Mouse (Mus musculus) heart, postnatal 10 days (tissue): ENCODE measurements around the gene Plrg1. TPM values are rescaled to one million over a fixed set of nuclear protein-coding genes. Genes with fewer than 3 reads are reported as not detected.

ENCODE experiments used
- DNase-seq, 2 experiments: peaks; one replicate each; pipeline ENCODE4 v3.0.0; 2021
- intact Hi-C: fragments of 180-260 bp; cut with DNase I; formaldehyde crosslinking; loops from one replicate; pipeline ENCODE4 v1.15.1; 2025
- total RNA-seq, 2 experiments: library from RNA; stranded (reverse); gene quantifications; 2 replicates each; pipeline ENCODE4 v1.2.3; 2021

Gene Plrg1
- 10 to 100 TPM; 32.2 to 32.6 TPM for total RNA-seq

DNA sequence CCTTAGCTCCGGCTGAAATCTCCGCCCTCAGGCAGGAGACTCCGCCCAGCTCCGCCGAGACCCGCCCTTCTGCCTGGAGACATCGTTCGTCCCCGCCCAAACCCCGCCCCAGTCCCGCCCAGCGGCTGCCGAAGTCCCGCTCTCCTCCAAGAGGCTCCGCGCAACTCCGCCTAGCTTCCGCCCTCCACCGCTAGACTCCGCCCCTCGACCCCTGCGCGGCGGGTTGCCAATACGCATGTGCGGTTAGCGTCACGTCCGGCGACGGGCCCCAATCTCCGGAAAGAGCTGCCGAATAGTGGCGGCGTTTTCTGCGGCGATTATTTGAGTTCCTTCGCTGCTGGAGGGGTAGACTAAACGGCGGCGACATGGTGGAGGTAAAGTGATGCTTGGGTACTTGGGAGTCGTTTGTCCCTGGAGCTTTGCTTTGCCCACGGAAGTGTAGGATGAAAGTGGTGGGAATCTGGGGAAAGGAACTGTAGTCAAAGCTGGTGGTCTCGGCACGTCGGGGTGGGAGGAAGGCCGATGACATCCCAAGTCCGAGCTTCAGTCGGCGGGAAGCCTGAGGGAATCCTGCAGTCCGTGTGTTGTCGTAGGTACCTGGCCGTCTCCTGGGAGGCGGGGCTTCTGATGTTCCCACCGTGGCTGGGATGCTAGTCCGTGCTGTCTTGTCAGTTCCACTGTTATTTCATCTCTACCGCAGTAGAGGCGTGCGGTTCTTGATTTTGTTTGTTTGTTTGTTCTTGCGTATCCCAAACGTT, at the start of gene Plrg1:
TSS of gene Plrg1 (plus strand) at position 242 of the 758 bp plus-strand sequence.
- intact Hi-C loops = no loop called here

DNA sequence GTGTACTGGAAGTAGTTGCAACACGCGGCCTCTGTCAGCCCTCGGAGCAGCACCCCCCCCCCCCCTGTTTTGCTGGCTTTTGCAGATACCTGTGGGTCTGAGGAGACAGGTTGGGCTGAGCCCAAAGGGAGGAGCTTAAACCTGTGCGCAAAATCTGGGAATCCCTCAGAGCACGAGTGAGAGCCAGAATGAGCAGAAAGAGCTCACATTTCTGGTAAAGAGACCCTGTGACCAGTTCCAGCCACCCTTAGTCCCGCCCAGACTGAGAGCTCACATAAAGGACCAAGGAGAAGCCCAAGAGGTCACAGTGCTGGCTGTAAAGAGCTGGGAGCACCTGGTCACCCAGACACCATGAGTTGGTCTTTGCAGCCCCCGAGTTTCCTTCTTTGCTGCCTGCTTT, 47.8 kb upstream of the Plrg1 start, which contains the start of gene Fgg:
TSS of gene Fgg (plus strand) at position 168 of the 400 bp plus-strand sequence.
- intact Hi-C loops = no loop called here
- DNase-seq = no peak

More for the DNA sequence above, at the start of gene Plrg1:
- DNase-seq = peak; percentile 99 to 100

DNA sequence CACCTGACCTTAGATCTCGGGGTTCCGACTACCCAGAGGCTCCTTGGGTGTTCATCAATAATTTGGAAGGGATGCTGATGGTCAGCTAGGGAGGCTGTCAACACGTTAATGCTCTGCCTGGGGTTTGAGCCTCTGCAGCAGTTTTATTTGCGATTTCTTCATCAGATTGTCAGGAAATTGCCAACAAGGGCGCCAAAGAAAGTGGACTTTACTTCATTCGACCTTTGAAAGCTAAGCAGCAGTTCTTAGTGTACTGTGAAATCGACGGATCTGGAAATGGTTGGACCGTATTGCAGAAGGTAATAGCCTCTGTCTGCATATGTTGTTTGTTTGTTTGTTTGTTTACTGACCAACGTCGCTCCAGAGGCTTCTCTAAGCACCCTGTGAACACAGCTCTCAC, 45.0 kb upstream of the Plrg1 start:
- no peak for DNase-seq
- intact Hi-C loops = no loop called here

DNA sequence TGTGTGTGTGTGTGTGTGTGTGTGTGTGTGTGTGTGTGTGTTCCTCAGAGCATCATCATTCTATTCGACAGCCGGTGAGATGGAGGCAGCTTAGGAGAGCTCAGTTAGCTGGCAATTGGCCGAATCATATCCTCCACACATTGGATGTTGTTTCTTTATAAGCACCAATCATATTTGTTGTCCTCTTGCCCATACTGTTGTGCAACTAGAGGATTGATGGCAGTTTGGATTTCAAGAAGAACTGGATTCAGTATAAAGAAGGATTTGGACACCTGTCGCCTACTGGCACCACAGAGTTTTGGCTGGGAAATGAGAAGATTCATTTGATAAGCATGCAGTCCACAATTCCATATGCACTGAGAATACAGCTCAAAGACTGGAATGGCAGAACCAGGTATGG, 44.2 kb upstream of the Plrg1 start:
- no peak for DNase-seq
- intact Hi-C loops = no loop called here

DNA sequence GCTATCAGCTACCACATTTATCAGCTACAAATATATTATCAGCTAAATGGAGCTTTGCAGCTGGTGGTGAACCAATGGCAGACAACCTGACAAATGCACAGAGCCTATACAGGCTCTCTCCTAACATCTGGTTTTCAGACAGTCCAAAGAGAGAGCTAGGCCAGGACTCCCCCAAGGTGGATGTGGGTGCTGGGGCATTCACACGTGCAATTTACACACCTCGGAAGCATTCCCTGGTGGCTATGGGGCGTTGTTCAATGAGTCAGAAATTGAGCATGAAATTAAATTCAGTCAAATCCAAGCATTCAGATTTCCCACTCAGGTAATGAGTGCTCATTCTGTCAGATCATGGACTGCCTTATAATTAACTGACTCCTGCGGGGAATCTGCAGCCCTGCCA, 43.8 kb upstream of the Plrg1 start:
- DNase-seq = no peak
- intact Hi-C loops = no loop called here

DNA sequence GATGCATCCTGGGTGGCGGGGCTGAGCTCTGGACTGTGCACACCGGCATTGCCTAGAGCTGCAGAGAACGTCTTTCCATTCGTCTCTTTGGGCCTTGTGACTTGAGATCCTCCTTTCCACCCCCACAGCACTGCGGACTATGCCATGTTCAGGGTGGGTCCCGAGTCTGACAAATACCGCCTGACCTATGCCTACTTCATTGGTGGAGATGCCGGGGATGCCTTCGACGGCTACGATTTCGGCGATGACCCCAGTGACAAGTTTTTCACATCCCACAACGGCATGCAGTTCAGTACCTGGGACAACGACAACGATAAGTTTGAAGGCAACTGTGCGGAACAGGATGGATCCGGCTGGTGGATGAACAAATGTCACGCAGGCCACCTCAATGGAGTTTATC, 42.7 kb upstream of the Plrg1 start:
- intact Hi-C loops = no loop called here
- DNase-seq = no peak

DNA sequence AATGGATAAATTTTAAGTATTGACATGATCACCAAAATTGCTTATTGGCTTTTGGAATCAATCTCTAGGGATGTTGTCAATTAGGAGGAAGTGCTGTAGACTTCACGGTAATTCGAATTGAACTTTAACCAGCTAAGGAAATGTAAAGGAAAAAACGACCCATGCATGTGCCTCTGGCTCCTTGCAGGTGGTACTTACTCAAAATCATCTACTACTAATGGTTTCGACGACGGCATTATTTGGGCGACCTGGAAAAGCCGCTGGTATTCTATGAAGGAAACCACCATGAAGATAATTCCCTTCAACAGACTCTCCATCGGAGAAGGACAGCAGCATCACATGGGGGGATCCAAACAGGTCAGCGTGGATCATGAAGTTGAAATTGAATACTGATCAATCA, 41.4 kb upstream of the Plrg1 start:
- no peak for DNase-seq
- intact Hi-C loops = no loop called here

DNA sequence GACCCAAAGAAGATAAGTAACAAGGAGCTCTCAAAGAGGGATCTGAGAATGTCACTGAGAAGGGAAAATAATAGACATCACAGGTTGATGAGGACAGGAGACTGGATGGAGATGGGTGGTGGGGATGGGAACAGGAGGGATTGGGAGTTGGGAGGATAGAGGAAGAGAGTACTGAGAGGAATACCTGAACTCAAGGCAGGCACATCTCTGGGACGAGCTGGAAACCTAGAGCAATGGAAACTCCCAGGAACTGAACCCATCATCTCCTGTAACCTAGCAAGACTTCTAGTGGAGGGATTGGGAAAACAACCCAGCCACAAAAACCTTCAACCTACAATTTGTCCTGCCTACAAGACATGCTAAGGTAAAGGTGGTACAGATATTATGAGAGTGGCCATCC, 39.1 kb upstream of the Plrg1 start:
- intact Hi-C loops = no loop called here
- DNase-seq = no peak

DNA sequence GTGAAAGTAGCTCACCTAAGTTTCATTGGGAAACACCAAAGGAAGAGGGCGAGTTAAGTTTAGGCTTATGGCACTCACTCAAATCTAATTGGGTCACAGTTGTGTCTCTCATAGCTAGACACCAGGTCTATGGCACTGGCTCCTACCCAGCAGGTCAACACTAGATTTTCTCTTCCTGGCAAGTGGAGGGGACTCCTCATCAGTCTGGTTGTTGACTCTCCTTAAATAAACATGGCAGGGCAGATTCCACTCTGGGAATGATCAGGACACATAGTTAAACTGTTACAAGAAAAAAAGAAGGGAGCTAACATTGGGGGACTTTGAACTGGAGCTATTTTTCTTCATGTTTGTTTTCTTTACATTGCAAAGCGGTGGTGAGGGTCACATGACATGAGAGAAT, 34.9 kb upstream of the Plrg1 start:
- DNase-seq = no peak

DNA sequence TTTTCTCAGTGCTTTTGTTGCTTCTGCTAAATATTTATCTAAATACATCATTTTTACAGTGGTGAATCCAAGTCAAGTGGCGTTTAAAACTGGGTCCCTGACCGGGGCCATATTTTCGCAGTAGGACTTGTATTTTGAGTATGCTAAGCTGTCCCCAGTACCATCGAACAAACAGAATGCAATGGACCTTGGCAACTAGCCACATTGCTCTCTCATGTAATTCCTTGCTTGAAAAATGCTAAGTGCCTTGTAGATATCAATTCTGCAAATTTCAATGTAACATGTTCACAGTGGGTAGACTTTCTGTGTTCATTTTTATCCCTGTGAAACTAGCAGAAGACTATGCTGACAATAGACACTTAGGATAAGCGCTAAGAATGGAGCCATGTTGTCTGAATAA, 34.1 kb upstream of the Plrg1 start:
- intact Hi-C loops = no loop called here
- DNase-seq = no peak

More for the DNA sequence above, 34.9 kb upstream of the Plrg1 start:
- intact Hi-C loops = no loop called here

DNA sequence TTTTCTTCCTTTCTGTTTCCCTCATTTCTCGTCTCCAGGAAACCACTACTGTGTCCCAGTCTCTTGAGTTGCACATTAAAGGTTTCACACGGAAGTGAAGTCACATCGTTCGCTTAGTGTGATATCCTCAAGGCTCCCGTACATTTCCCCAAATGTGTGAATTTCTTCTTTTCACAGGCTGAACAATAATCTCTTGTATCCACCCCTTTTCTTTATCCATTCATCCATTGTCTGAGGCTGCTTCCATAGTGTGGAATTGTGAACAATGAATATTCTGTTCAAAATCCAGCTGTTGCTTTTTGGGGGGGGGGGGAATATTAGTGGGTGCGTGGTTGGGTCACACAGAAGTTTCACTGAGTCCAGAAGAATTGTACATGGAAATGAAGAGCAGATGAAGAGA, 30.3 kb upstream of the Plrg1 start:
- DNase-seq = no peak
- intact Hi-C loops = no loop called here

DNA sequence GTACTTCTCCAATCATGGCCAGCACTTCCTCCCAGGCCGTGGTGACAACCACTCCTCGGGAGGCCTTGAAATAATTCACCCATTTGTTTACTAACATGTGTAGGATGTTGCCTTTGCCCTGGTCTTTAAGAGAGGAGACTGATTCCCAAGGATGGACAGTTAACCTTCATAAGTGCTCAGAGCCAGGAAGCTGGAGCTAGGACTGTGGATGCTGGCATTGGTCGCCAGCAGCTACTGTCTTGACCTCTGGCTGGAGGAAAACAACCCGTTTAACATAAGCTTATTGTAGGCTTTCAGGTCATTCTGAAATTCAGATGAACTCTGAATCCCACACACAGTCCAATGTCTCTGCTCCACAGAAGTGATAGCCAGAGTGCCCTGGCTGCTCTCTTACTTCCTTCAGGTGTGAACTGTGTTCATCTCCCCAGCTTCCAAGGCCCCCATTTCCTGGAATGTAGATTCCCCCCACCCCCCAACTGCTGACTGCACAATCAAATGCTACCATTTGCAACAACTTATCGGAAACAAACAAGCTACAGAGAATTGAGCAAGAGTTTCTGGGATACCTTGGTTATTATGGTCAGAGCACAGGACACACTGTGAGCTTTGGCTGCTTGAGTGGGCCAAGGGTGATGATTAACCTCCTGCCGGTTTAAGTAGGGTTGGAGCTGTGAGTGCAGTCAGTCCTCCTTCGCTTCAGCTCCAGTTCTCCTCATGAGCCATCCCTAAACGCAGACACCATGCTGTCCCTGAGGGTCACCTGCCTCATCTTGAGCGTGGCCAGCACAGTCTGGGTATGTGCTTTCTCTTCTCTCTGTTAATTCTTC, 29.6 kb upstream of the Plrg1 start, which contains the start of gene Fga:
TSS of gene Fga (plus strand) at position 602 of the 827 bp plus-strand sequence.
- no peak for DNase-seq
- intact Hi-C loops = no loop called here

DNA sequence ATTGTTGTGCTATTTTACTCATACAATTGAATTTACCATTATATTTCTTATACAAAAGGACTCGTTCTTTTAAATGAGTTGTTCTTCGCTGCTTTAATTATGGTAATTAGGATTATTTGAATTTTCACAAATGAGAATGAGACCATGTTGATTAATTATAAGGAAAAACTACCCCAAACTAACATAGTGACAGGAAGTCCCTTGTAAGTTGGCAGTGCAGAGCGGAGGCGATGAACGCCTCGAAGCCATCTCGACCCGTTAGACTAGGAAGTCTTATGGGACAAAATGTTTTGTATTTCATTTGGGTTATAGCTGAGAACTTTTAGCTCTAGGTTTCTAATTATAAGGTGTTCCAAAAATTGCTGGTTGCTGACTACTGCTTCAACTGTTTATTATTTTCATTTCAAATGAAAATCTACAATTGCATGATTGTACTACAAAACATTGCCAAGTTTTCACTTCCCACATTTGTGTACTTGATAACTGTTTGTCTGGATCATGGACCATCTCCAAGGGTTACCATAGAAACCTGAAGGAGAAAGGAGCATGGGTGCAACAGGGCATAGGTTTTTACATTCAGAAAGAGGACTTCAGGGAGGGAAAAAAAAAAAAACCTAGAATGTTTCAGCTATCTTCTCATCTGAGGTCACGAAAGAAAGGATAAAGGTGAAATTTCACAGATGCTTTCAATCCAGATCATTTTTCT, 27.6 kb upstream of the Plrg1 start:
- intact Hi-C loops = no loop called here
- no peak for DNase-seq

DNA sequence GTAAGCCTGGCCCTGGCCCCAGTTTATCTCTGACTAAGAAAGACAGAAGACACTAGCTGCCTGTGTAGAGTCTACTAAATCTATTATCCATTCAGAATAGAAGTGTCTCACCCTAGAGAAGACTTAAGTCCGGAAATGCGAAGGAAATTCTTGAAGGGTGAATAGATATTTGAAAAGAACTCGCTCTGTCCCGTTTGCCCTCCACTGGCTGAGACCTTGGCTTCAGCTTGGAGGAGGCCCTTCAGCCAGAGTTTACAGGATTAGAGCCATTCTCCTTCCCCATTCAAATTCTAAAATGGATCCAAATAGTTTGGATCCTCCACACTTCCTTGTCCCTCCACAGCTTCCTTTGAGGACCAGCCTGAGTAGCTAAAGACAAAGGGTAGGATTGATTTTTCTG, 25.0 kb upstream of the Plrg1 start:
- no peak for DNase-seq
- intact Hi-C loops = no loop called here

DNA sequence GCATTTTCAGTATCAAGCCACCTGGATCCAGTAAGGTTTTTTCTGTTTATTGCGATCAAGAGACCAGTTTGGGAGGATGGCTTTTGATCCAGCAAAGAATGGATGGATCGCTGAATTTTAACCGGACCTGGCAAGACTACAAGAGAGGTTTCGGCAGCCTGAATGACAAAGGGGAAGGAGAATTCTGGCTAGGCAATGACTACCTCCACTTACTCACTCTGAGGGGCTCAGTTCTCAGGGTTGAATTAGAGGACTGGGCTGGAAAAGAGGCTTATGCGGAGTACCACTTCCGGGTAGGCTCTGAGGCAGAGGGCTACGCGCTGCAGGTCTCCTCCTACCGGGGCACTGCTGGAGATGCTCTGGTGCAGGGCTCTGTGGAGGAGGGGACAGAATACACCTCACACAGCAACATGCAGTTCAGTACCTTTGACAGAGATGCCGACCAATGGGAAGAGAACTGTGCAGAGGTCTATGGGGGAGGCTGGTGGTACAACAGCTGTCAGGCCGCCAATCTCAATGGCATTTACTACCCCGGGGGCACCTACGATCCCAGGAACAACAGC, 22.5 kb upstream of the Plrg1 start:
- no peak for DNase-seq
- intact Hi-C loops = no loop called here

DNA sequence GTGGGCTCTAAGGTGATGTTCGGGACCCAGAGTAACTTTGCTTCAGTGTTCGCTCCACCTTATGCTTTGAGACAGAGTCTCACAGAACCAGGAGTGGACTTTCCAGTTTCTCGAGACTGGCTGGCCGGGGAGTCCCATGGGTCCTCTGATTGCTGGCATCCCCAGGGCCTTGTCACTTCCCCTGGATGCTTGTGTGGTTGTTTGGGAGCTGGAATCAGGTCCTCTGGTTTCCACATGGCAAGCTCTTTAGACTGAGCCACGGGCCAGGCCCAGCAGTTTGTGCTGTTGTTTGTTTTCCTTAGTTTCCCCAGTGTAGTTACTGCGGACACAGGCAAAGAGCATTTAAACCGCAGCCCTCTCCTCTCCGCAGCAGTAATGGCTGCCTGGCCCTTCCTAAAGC, 21.5 kb upstream of the Plrg1 start:
- DNase-seq = no peak
- intact Hi-C loops = no loop called here

DNA sequence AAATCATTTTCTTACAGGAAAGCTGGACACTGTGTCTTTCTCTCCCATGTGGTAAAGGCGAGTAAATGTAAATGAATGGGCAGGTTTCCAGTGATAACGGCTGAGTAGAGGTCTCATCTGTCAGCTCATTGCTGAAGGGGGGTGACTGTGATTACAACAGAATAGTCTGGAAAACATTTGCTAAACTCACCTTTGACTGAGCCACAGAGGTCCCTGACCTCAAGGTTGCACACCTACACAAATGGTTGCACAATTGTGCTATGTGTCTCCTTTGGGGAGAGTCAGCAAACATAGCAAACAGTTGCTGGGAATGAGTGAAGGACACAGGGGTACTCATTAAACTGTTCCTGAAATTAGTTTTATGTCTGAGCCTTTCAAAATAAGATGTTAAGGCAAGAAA, 16.5 kb upstream of the Plrg1 start:
- DNase-seq = no peak
- intact Hi-C loops = no loop called here

DNA sequence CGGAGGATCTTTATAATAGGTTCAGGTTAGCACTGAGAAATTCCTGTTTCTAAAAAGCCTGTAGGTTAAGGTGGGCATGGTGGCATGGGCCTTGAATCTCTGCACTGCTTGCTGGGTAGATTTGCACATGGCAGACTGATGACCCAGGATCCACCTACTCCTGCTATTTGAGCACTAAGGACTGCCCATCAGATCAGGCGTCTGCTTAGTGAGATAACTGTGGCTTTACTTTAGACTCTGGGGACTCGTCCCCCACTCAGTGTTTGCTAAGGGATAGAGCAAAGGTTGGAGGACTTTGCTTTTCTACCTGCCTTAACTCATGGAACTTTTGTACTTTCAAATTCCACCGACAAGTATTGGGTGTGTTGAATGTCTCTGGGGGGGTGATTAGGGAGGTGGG, 15.7 kb upstream of the Plrg1 start:
- intact Hi-C loops = no loop called here

DNA sequence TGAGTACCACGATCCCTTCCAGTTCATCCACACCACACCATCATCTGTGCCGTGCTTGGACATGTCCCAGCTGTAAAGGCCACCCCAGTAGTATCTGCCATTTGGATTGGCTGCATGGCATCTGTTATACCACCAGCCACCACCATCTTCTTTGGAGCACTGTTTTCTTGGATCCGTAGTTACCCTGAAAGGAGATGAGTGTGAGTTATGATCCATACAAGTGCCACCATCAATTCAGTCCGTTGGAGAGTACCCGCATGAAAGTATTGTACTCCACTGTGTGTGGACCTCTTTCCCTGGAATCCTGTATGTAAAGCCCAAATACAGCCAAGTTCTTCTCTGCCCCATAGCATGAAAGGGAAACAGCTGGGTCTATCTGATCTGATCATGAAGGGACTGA, 12.9 kb upstream of the Plrg1 start:
- no peak for DNase-seq
- intact Hi-C loops = no loop called here

More for the DNA sequence above, 15.7 kb upstream of the Plrg1 start:
- no peak for DNase-seq

DNA sequence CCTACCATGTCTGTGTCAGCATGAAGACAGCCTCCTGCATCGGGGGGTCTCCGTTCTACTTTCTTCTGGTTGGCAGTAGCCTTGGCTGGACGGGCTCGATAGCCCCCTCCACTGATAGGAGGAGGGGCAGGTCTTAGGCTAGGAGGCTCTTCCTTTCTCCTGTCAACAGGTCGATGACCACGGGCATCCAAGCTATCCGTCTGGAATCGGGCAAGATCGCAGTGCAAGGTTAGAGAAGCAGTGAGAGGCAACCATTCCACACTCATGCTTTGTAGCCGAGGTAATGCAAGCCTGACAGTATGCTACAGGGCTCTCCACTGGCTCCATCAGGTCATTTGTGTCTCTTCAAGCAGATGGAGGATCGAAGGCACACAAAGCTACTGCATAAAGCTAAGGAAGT, 8.7 kb upstream of the Plrg1 start:
- intact Hi-C loops = no loop called here

DNA sequence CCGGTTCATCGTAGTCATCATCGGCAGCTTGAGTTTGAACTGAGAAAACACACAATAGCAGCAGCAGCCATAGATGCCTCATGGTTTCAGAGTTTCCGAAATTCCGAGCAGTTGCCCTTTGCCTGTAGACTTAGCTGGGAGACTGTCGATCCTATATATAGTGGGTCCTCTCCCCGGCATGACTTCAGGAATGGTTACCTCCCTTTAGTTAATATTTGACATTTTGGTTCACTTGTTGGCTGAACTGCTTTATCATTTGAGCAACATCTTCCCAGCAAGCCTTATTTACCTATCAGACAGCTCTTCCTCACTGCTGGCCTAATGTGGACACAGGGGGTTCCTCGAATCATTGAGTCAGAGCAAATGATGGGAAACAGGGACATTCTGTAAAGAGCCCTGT, 5.6 kb upstream of the Plrg1 start, which contains the start of gene Fgb:
TSS of gene Fgb (minus strand) at position 184 of the 400 bp plus-strand sequence.
- DNase-seq = no peak
- intact Hi-C loops = loop anchor here (5.0 kb wide), 1 partner anchor 687 kb away; no protein-coding TSS in a partner anchor

More for the DNA sequence above, 8.7 kb upstream of the Plrg1 start:
- DNase-seq = no peak
